Mouse (Mus musculus) layer of hippocampus, adult 8-10 months (tissue): ENCODE measurements at regions not wholly inside any gene's neighbourhood (a gene's known extent, or its start where the extent isn't known, plus 50 kb on each side); places are given as distances from the start of the nearest gene placed in this dataset.

Source experiments
- DNase-seq, 2 experiments: peaks; one replicate each; pipeline ENCODE4 v3.0.0; 2022; ENCODE audit warnings: low spot score in 2 of 2

- DNase-seq: no peak
Observed at GRCm38 (mm10) chr8:126538136-126538535, 55.6 kb downstream of the Irf2bp2 start.

- peak; percentile 85 to 90 for DNase-seq
Observed at GRCm38 (mm10) chr8:126536928-126537618, 56.7 kb downstream of the Irf2bp2 start.

GRCm38 (mm10) chr8:126536132-126536927 is 57.5 kb downstream of the Irf2bp2 start:
- DNase-seq: no peak

GRCm38 (mm10) chr8:126532284-126532974 is 57.6 kb upstream of the Tarbp1 start:
- DNase-seq: no peak

DNA sequence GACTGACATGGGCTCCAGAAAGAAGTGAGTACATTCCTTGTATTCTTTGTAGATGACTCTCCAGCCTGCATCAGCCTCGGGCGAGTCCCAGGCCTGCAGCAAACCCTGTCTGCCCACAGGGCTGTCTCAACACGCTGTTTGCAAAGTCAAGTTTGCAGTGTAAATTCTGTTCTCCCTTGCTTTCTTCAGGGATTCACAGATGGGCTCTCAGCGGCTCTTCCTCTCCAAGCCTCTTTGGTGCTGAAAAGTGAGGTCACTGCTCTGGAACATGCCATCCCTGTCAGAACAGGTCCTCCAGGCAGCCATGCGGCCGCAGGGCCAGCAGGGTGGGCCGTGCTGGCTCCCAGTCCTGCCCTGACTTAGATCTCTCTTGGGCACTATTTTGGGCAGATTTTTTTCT is 56.6 kb upstream of the Tarbp1 start:
- no peak for DNase-seq

DNA sequence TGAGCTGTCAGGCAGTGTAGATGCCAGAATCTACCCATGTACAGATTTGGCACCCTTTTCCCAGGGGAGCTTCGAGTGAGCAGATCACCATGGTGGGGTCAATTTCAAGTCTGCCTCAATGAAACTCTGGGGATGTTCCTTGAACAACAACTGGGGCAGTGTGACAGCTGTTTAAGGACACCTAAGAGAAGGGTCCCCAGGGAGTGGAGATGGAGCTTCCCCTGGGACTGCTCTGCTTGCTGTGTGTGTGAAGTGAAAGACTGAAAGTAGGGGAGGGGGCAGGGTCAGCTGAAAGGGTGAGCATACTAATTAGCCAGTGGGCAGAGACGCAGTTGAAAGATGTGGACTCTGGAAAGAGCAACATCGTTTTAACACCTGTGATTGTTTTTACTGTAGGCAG is 54.5 kb upstream of the Tarbp1 start:
- DNase-seq: no peak

DNA sequence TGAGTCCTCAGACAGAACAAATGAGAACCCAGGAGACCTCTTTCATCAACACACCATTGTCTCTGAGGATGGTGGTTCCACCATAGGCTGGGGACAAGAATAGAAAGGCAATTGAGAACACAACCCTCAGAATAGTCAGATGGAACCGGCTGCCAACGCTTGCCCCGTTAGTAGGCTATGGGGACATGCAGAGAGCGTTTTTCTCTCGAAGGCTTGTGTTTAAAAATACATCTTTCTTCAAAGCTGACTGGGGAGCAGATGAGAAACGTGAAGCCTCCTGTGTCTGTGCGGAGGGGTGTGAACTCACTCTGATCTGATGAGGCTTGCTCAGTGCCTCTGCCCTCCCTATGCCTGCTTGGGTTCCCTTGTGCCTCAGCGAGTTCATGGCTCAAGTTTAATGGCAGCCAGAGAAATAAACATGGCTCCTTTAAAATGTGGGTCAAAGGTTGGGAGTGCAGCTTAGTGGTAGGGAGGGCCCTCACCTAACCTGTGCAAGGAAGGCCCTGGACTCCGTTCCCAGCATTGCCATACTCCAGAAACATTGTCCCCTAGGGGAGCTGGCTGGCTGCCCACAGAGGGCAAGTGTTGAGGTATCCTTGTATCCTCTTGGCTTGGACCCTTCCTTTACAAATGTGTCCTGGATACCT is 53.7 kb upstream of the Tarbp1 start:
- DNase-seq: no peak

- no peak for DNase-seq
Observed at GRCm38 (mm10) chr8:126526864-126527571, 52.2 kb upstream of the Tarbp1 start.

- no peak for DNase-seq
Observed at GRCm38 (mm10) chr8:126525575-126525974, 50.7 kb upstream of the Tarbp1 start.
